In the genomic region with DNA sequence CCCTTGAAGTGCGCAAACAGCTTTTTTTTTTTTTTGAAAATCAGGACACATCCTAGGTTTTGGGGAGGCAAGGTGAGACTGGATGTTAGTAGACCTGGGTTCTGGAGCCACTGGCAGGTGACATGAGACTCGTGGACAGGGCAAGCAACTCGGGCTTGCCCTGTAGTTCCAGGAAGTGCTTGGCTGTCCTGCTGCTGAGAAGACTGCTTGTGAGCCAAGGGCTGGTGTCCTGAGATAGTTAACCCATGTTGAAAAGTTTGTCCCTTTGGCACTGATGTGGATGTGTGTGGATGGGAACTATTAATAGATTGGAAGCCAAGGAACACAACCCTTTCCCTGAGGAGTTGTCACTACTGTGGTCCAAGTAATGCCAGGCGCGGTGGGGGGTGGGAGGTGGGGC, we compare ENCODE assay signal across 8 mouse cellular contexts. TPM values are rescaled to one million over a fixed set of nuclear protein-coding genes. Genes with fewer than 3 reads are reported as not detected.
DNase-seq lines count a peak whose midpoint lies in the region; ATAC-seq and TF ChIP-seq lines count a peak whose summit lies in the region.

No protein-coding gene starts in this region.

- no peak for TF ChIP-seq CTCF in spleen, adult 2 months (IDR thresholded peaks at IDR 0.05; ENCODE audit: extremely low read depth, insufficient read depth, insufficient read length, insufficient replicate concordance)

- H3K27me3 ChIP-seq in heart, embryonic 11.5 days (ENCODE audit: control insufficient read depth, insufficient read depth, low read length) = peaks cover 28% of the 10 kb centered on the region
- peaks cover 27% of the 10 kb centered on the region for H3K27me3 ChIP-seq in spleen, adult 2 months (ENCODE audit: control insufficient read depth, insufficient read depth, low read length)
- H3K27me3 ChIP-seq in limb, embryonic 12.5 days = peaks cover 62% of the 10 kb centered on the region

- H3K36me3 ChIP-seq in heart, embryonic 11.5 days (ENCODE audit: control insufficient read depth, insufficient read depth, low read length) = no peaks in the 10 kb centered on the region
- no peaks in the 10 kb centered on the region for H3K36me3 ChIP-seq in spleen, adult 2 months (ENCODE audit: control insufficient read depth, insufficient read depth, low read length)
- no peaks in the 10 kb centered on the region for H3K36me3 ChIP-seq in limb, embryonic 12.5 days

- H3K27ac ChIP-seq in heart, embryonic 11.5 days (ENCODE audit: low read depth, low read length) = no peak overlapping the region
- no peak overlapping the region for H3K27ac ChIP-seq in spleen, adult 2 months (ENCODE audit: insufficient read depth, low read length)
- H3K27ac ChIP-seq in limb, embryonic 12.5 days = no peak overlapping the region

- H3K4me3 ChIP-seq in heart, embryonic 11.5 days (ENCODE audit: low read depth, low read length) = peak overlapping the region; percentile 71; the same call in 1 of the 2 replicates
- peak overlapping the region; percentile 72; the same call in 1 of the 2 replicates for H3K4me3 ChIP-seq in spleen, adult 2 months (ENCODE audit: extremely low read depth, insufficient read depth, insufficient read length)
- H3K4me3 ChIP-seq in limb, embryonic 12.5 days (replicated peaks) = peak overlapping the region; percentile 69; the same call in 1 of the 2 replicates

- 9% methylated on average over 5 of the region's 5 CpGs for WGBS in heart, embryonic 11.5 days (ENCODE audit: insufficient replicate concordance)
- WGBS in spleen, adult 2 months = 34% methylated on average over 5 of the region's 5 CpGs
- 14% methylated on average over 5 of the region's 5 CpGs for WGBS in limb, embryonic 12.5 days

- H3K9ac ChIP-seq in heart, embryonic 11.5 days (ENCODE audit: low read depth, low read length) = peak overlapping the region; percentile 70; the same call in 1 of the 2 replicates
- H3K9ac ChIP-seq in limb, embryonic 12.5 days (replicated peaks) = no peak overlapping the region

- peaks cover 15% of the 10 kb centered on the region for H3K4me1 ChIP-seq in heart, embryonic 11.5 days (ENCODE audit: control insufficient read depth, insufficient read depth, low read length)
- H3K4me1 ChIP-seq in spleen, adult 2 months (ENCODE audit: control insufficient read depth, insufficient read depth, insufficient read length) = peaks cover 3% of the 10 kb centered on the region; the same call in 1 of the 2 replicates
- H3K4me1 ChIP-seq in limb, embryonic 12.5 days (replicated peaks) = peaks cover 17% of the 10 kb centered on the region; the same call in 1 of the 2 replicates

- DNase-seq in heart, postnatal 36 days = no peak
- no peak for DNase-seq in spleen, adult 2 months (ENCODE audit: low read depth in 1 of 2, low spot score in 2 of 2)
- DNase-seq in spleen, postnatal 14 days (ENCODE audit: low spot score in 2 of 2) = no peak
- no peak for DNase-seq in adrenal gland, adult 18-20 months (ENCODE audit: low spot score in 2 of 2)
- DNase-seq in left cerebral cortex, adult 9 months (ENCODE audit: low spot score in 2 of 2) = no peak
- DNase-seq in thymus, postnatal 4 days = no peak

- no peak for ATAC-seq in heart, embryonic 11.5 days (replicated peaks; ENCODE audit: insufficient number of reproducible peaks, low FRiP score, low TSS enrichment)
- no peak for ATAC-seq in limb, embryonic 12.5 days (ENCODE audit: insufficient number of reproducible peaks, insufficient read depth, low FRiP score, low TSS enrichment, low read depth)

- H3K4me2 ChIP-seq in heart, embryonic 11.5 days = peak overlapping the region; percentile 95
- H3K4me2 ChIP-seq in limb, embryonic 12.5 days = peak overlapping the region; percentile 99

- no peaks in the 10 kb centered on the region for H3K9me3 ChIP-seq in heart, embryonic 11.5 days (replicated peaks; ENCODE audit: control insufficient read depth, low read length)
- no peaks in the 10 kb centered on the region for H3K9me3 ChIP-seq in limb, embryonic 12.5 days

- intact Hi-C loops in heart, postnatal 36 days (cut with DNase I) = no loop called here

- no peak for TF ChIP-seq POLR2A in spleen, adult 2 months (IDR thresholded peaks at IDR 0.05; ENCODE audit: low read depth, low read length)

RNA-seq across cellular contexts. Expression of gene Sel1l3, which starts 0.6 kb away (rescaled TPM):
- 1.5 and 1.9 TPM in 2 replicates for polyA plus RNA-seq in heart, embryonic 11.5 days (2014; fragmentation: Nextera tagmentation; extraction: Ambion mirVana)
- 1 to 10 TPM; 1.3 to 2.8 TPM for total RNA-seq in heart, postnatal 36 days (2021)
- 0.67 and 0.89 TPM in 2 replicates for polyA plus RNA-seq in spleen, adult 2 months (2012; rRNA removed)
- polyA plus RNA-seq in limb, embryonic 12.5 days (2016; fragmentation: Nextera tagmentation; extraction: Ambion mirVana) = 1.3 and 1.4 TPM in 2 replicates
- total RNA-seq in adrenal gland, adult 18-20 months (2021) = 1 to 10 TPM; 1.3 to 2.5 TPM

RNA-seq across cellular contexts. Expression of gene Smim20, which starts 52.5 kb away (rescaled TPM):
- polyA plus RNA-seq in heart, embryonic 11.5 days (2014; fragmentation: Nextera tagmentation; extraction: Ambion mirVana) = 146 and 150 TPM in 2 replicates
- 100 to 1,000 TPM in 1 of 2 experiments, 10 to 100 TPM in 1; 95.9 to 107 TPM for total RNA-seq in heart, postnatal 36 days (2021)
- 23.9 and 28.6 TPM in 2 replicates for polyA plus RNA-seq in spleen, adult 2 months (2012; rRNA removed)
- polyA plus RNA-seq in limb, embryonic 12.5 days (2016; fragmentation: Nextera tagmentation; extraction: Ambion mirVana) = 65.6 and 66.0 TPM in 2 replicates
- 10 to 100 TPM; 41.4 to 48.1 TPM for total RNA-seq in adrenal gland, adult 18-20 months (2021)
